Mouse (Mus musculus): ENCODE measurements around the gene Btbd35f22. TPM values are rescaled to one million over a fixed set of nuclear protein-coding genes. Genes with fewer than 3 reads are reported as not detected.
"Not testable (repeated sequence)": the region's sequence is repeated elsewhere in the genome, so short reads cannot be mapped to it uniquely, and the experiment has no call there.

The Btbd35f22 gene
- not detected for total RNA-seq (2021)
- long read RNA-seq, experiment 1, result 0 reads
- long read RNA-seq, experiment 2, result 0 reads

- DNase-seq (ENCODE audit: low spot score in 2 of 2); H3K27ac ChIP-seq; H3K4me3 ChIP-seq: not testable (repeated sequence)
These were observed at the start of gene Btbd35f22 for GRCm38 (mm10) chrX:32047529-32047928. TSS of gene Btbd35f22 (plus strand) at chrX:32047829.

Other genes with a start within 250 kb of the Btbd35f22 start
- not detected for gene Gm21637, start 85.8 kb upstream of the Btbd35f22 start, total RNA-seq (2021)
- gene Btbd35f2, start 230.6 kb downstream of the Btbd35f22 start, total RNA-seq (2021), result not detected